Mouse (Mus musculus): Measurements from ENCODE around the gene Rilp.

GRCm38 (mm10) chr11:75463624-75464023, 46.3 kb upstream of the Rilp start:
- TF ChIP-seq CTCF (conservative IDR thresholded peaks at IDR 0.05; ENCODE audit: low read length) = no peak
- no peak for TF ChIP-seq NANOG (IDR thresholded peaks at IDR 0.05; ENCODE audit: borderline replicate concordance, low read length)

Measured in E14TG2a.4 (cell line).